Mouse (Mus musculus): Measurements from ENCODE around the gene Pphln1. TPM values are rescaled to one million over a fixed set of nuclear protein-coding genes. Genes with fewer than 3 reads are reported as not detected.
A peak's percentile ranks its signal among the peaks of the same experiment; 100 is the strongest.

The Pphln1 gene
- polyA plus RNA-seq, 1 experiment from 2014 or later = 103 TPM

GRCm38 (mm10) chr15:93484261-93484710 is 86.1 kb downstream of the Pphln1 start:
- no peaks in the 10 kb centered on the region for H3K4me1 ChIP-seq
- no peak overlapping the region for H3K27ac ChIP-seq (replicated peaks)
- WGBS = 86% methylated on average over 7 of the region's 7 CpGs
- 0 out of 2 replicates have a peak, but pooled peaks cover 2% of the 10 kb centered on the region for H3K9me3 ChIP-seq (replicated peaks)
- DNase-seq (ENCODE audit: low spot score) = no peak
- no peak overlapping the region for H3K4me3 ChIP-seq
- H3K27me3 ChIP-seq (ENCODE audit: low read depth, poor library complexity, severe bottlenecking) = no peaks in the 10 kb centered on the region
- peaks cover 24% of the 10 kb centered on the region for H3K36me3 ChIP-seq

DNA sequence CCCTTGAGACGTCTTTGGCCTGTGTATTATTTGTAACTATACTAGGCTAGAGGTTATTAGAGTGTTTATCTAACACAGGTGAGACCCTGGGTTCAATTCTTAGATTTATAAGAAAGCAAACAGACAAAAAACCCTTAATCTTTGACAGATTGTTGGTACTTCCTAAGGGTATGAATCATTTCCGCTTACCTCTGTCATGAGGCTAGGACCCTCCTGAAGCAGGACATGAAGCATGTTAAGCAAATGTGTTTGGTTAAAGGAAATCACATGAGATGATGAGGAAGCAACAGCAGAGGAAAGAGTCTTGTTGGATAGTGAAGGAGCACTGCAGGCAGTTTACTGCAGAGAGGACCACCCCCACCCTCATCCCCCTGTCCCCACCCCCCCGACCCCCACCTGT is 87.1 kb downstream of the Pphln1 start:
- Histone ChIP-seq H3K27me3 (ENCODE audit: low read depth, poor library complexity, severe bottlenecking) (no peaks in the 10 kb centered on the region), H3K4me1 (no peaks in the 10 kb centered on the region), H3K36me3 (peaks cover 30% of the 10 kb centered on the region), H3K9me3 (replicated peaks) (0 out of 2 replicates have a peak, but pooled peaks cover 2% of the 10 kb centered on the region), H3K27ac (replicated peaks) (no peak overlapping the region), H3K4me3 (no peak overlapping the region)
- 90% methylated on average over 3 of the region's 3 CpGs for WGBS
- no peak for DNase-seq (ENCODE audit: low spot score)

DNA sequence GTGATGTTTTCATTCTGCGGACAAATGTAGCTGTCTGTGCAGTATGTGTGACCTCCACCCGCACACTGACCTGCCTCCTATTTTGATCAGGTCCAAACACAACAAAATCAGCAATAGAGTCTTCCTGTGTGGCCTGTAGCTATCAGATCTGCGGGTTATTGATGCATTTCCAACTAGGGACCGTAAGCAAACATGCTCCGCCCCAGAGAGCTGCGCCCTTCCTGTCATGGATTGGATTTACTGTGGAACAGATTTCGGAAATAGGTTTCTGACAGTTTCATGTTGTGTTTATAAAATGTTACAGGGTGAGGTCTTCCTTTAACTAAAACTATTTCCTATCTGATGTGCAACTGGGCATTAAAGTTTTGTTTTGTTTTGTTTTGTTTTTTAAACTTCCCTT is 87.9 kb downstream of the Pphln1 start:
- 90% methylated on average over 7 of the region's 7 CpGs for WGBS
- no peak for DNase-seq (ENCODE audit: low spot score)
- Histone ChIP-seq H3K4me1 (no peaks in the 10 kb centered on the region), H3K27ac (replicated peaks) (no peak overlapping the region), H3K36me3 (peaks cover 30% of the 10 kb centered on the region), H3K9me3 (replicated peaks) (0 out of 2 replicates have a peak, but pooled peaks cover 2% of the 10 kb centered on the region), H3K27me3 (ENCODE audit: low read depth, poor library complexity, severe bottlenecking) (no peaks in the 10 kb centered on the region), H3K4me3 (no peak overlapping the region)

DNA sequence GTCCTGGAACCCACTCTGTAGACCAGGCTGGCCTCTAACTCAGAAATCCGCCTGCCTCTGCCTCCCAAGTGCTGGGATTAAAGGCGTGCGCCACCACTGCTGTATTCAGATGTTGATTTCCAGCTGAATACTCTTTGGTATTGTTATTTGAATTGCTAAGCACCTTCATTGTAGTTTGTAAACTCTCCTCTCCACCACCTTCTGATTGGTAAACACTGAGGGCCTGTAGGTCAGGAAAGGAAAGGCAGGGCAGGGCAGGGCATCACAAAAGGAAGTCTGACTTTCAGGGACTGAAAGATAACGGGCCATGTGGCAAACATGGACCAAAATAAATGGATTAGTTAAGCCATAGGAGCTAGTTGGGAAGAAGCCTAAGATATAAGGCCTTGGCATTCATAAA is 91.4 kb downstream of the Pphln1 start:
- no peaks in the 10 kb centered on the region for H3K27me3 ChIP-seq (ENCODE audit: low read depth, poor library complexity, severe bottlenecking)

GRCm38 (mm10) chr15:93494700-93495099 is 96.5 kb downstream of the Pphln1 start:
- Histone ChIP-seq H3K4me1 (no peaks in the 10 kb centered on the region; the same call in 1 of the 2 replicates), H3K9me3 (replicated peaks) (no peaks in the 10 kb centered on the region), H3K27ac (replicated peaks) (no peak overlapping the region), H3K4me3 (no peak overlapping the region), H3K36me3 (peaks cover 54% of the 10 kb centered on the region), H3K27me3 (ENCODE audit: low read depth, poor library complexity, severe bottlenecking) (no peaks in the 10 kb centered on the region)
- WGBS = 91% methylated on average over 7 of the region's 7 CpGs
- no peak for DNase-seq (ENCODE audit: low spot score)

More for the DNA sequence above, 91.4 kb downstream of the Pphln1 start:
- no peaks in the 10 kb centered on the region for H3K4me1 ChIP-seq
- DNase-seq (ENCODE audit: low spot score) = no peak
- WGBS = 80% methylated on average over 4 of the region's 4 CpGs
- H3K4me3 ChIP-seq = no peak overlapping the region
- H3K27ac ChIP-seq (replicated peaks) = no peak overlapping the region
- H3K9me3 ChIP-seq (replicated peaks) = 0 out of 2 replicates have a peak, but pooled peaks cover 2% of the 10 kb centered on the region
- peaks cover 53% of the 10 kb centered on the region for H3K36me3 ChIP-seq

GRCm38 (mm10) chr15:93499866-93500265 is 101.7 kb downstream of the Pphln1 start:
- peaks cover 74% of the 10 kb centered on the region for H3K36me3 ChIP-seq
- 84% methylated on average over 9 of the region's 9 CpGs for WGBS
- peaks cover 3% of the 10 kb centered on the region; the same call in 1 of the 2 replicates for H3K4me1 ChIP-seq

GRCm38 (mm10) chr15:93502703-93503102 is 104.6 kb downstream of the Pphln1 start:
- Histone ChIP-seq H3K27ac (replicated peaks) (no peak overlapping the region), H3K4me1 (peaks cover 3% of the 10 kb centered on the region; the same call in 1 of the 2 replicates), H3K27me3 (ENCODE audit: low read depth, poor library complexity, severe bottlenecking) (no peaks in the 10 kb centered on the region), H3K4me3 (no peak overlapping the region), H3K36me3 (peaks cover 93% of the 10 kb centered on the region), H3K9me3 (replicated peaks) (no peaks in the 10 kb centered on the region)
- DNase-seq (ENCODE audit: low spot score) = no peak
- 92% methylated on average over 9 of the region's 9 CpGs for WGBS

More at GRCm38 (mm10) chr15:93499866-93500265, 101.7 kb downstream of the Pphln1 start:
- no peak overlapping the region for H3K27ac ChIP-seq (replicated peaks)
- H3K4me3 ChIP-seq = no peak overlapping the region
- H3K27me3 ChIP-seq (ENCODE audit: low read depth, poor library complexity, severe bottlenecking) = no peaks in the 10 kb centered on the region
- H3K9me3 ChIP-seq (replicated peaks) = no peaks in the 10 kb centered on the region
- DNase-seq (ENCODE audit: low spot score) = no peak

DNA sequence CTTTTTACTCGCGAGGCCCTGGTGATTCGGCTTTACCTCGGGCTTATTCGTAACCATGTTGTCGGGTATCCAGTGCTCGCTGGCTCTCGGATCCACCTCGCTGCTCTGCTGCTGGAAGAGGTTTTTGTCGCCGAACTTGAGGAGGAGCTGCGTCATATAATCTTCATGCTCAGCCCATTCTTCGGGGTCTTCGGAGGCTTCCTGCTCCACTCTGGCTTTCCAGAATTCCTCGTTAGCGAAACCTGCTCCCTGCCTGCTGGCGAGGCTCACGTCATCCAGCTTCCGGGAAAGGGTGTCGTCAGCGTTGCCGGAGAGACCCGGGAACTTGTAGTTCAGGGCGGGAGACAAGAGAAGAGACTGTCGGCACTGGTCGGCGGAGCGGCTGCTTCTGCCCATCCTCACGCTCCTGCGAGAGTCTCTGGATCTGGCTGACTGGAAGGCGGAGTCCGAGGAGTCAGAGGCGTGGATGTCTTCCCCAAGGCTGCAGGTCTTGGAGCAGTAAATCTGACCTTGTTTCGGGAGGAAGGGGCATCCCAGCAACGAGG is 105.1 kb downstream of the Pphln1 start:
- H3K36me3 ChIP-seq = peaks cover 92% of the 10 kb centered on the region
- no peaks in the 10 kb centered on the region for H3K27me3 ChIP-seq (ENCODE audit: low read depth, poor library complexity, severe bottlenecking)
- no peaks in the 10 kb centered on the region for H3K9me3 ChIP-seq (replicated peaks)
- WGBS = 95% methylated on average over 35 of the region's 35 CpGs
- H3K4me3 ChIP-seq = no peak overlapping the region
- DNase-seq (ENCODE audit: low spot score) = no peak
- peaks cover 3% of the 10 kb centered on the region; the same call in 1 of the 2 replicates for H3K4me1 ChIP-seq
- no peak overlapping the region for H3K27ac ChIP-seq (replicated peaks)

GRCm38 (mm10) chr15:93504808-93505207 is 106.7 kb downstream of the Pphln1 start:
- DNase-seq (ENCODE audit: low spot score) = no peak
- Histone ChIP-seq H3K27ac (replicated peaks) (no peak overlapping the region), H3K9me3 (replicated peaks) (no peaks in the 10 kb centered on the region), H3K4me1 (peaks cover 3% of the 10 kb centered on the region; the same call in 1 of the 2 replicates), H3K36me3 (peaks cover 87% of the 10 kb centered on the region), H3K27me3 (ENCODE audit: low read depth, poor library complexity, severe bottlenecking) (no peaks in the 10 kb centered on the region), H3K4me3 (no peak overlapping the region)
- WGBS = 95% methylated on average over 17 of the region's 17 CpGs

- 35% methylated on average over 12 of the region's 12 CpGs for WGBS
- Histone ChIP-seq H3K27ac (replicated peaks) (no peak overlapping the region), H3K4me1 (peaks cover 35% of the 10 kb centered on the region), H3K27me3 (ENCODE audit: low read depth, poor library complexity, severe bottlenecking) (peaks cover 49% of the 10 kb centered on the region), H3K36me3 (peaks cover 29% of the 10 kb centered on the region), H3K9me3 (replicated peaks) (no peaks in the 10 kb centered on the region), H3K4me3 (no peak overlapping the region)
- DNase-seq (ENCODE audit: low spot score) = no peak
Measured at GRCm38 (mm10) chr15:93510690-93511336, 112.7 kb downstream of the Pphln1 start.

- DNase-seq (ENCODE audit: low spot score) = no peak
- 39% methylated on average over 9 of the region's 9 CpGs for whole genome bisulfite sequencing
- no peak overlapping the region for H3K27ac ChIP-seq (replicated peaks)
- peaks cover 62% of the 10 kb centered on the region for H3K27me3 ChIP-seq (ENCODE audit: low read depth, poor library complexity, severe bottlenecking)
- peaks cover 18% of the 10 kb centered on the region for H3K36me3 ChIP-seq
- H3K4me1 ChIP-seq = peaks cover 36% of the 10 kb centered on the region
- H3K4me3 ChIP-seq = no peak overlapping the region
- H3K9me3 ChIP-seq (replicated peaks) = no peaks in the 10 kb centered on the region
Measured at GRCm38 (mm10) chr15:93512437-93512836, 114.3 kb downstream of the Pphln1 start.

- H3K4me1 ChIP-seq = peaks cover 52% of the 10 kb centered on the region
- H3K27me3 ChIP-seq (ENCODE audit: low read depth, poor library complexity, severe bottlenecking) = peaks cover 73% of the 10 kb centered on the region
- H3K36me3 ChIP-seq = peaks cover 4% of the 10 kb centered on the region
- WGBS = 2% methylated on average over 10 of the region's 10 CpGs
- H3K9me3 ChIP-seq (replicated peaks) = no peaks in the 10 kb centered on the region
- no peak overlapping the region for H3K27ac ChIP-seq (replicated peaks)
- DNase-seq (ENCODE audit: low spot score) = peak; percentile 47
- peak overlapping the region; percentile 29; the same call in 1 of the 2 replicates for H3K4me3 ChIP-seq
Measured at GRCm38 (mm10) chr15:93513939-93514341, 115.8 kb downstream of the Pphln1 start.

DNA sequence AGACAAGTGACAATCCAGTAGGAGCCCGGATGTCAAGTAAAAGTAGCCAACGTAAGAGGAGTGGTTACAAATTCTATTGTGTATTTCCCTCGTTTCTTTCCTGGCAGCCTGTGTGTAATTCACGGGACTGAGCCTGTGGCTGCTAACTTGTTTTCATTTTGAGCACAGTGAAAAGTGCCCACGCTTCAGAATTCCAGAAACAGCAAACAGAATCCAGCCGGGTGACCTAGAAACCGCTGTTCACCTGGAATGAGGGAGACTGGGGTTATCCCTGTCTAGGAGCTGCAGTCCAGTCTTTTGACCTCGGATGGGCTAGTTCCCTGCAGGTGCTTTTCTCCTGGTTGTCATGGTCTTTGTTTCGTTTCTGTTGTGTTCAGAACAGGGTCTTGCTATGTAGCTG is 117.2 kb downstream of the Pphln1 start:
- Histone ChIP-seq H3K27me3 (ENCODE audit: low read depth, poor library complexity, severe bottlenecking) (peaks cover 81% of the 10 kb centered on the region), H3K4me3 (no peak overlapping the region), H3K9me3 (replicated peaks) (no peaks in the 10 kb centered on the region), H3K36me3 (no peaks in the 10 kb centered on the region), H3K4me1 (peaks cover 62% of the 10 kb centered on the region), H3K27ac (replicated peaks) (no peak overlapping the region)
- no peak for DNase-seq (ENCODE audit: low spot score)
- 77% methylated on average over 9 of the region's 9 CpGs for WGBS

Measured in midbrain, embryonic 10.5 days (tissue).